Mouse (Mus musculus) right cerebral cortex, postnatal 14 days (tissue): ENCODE measurements around the gene Ankrd28.

Experiments used
- DNase-seq: peaks from one replicate; pipeline ENCODE4 v3.0.0; 2022

The Ankrd28 gene

GRCm38 (mm10) chr14:31709343-31709742 lies 121.1 kb downstream of the Ankrd28 start:
- no peak for DNase-seq

- DNase-seq: no peak
Observed at GRCm38 (mm10) chr14:31700376-31700775, 130.1 kb downstream of the Ankrd28 start.

GRCm38 (mm10) chr14:31697755-31698154 lies 132.7 kb downstream of the Ankrd28 start:
- DNase-seq: no peak

- DNase-seq: no peak
Observed at GRCm38 (mm10) chr14:31697346-31697745, 133.1 kb downstream of the Ankrd28 start.

GRCm38 (mm10) chr14:31696985-31697303 lies 133.5 kb downstream of the Ankrd28 start:
- no peak for DNase-seq

GRCm38 (mm10) chr14:31696206-31696984 lies 134.1 kb downstream of the Ankrd28 start:
- no peak for DNase-seq

GRCm38 (mm10) chr14:31692536-31692935 lies 137.9 kb downstream of the Ankrd28 start:
- DNase-seq: no peak

- no peak for DNase-seq
Observed at GRCm38 (mm10) chr14:31686231-31686630, 144.2 kb downstream of the Ankrd28 start.

- DNase-seq: no peak
Observed at GRCm38 (mm10) chr14:31685680-31686079, 144.8 kb downstream of the Ankrd28 start.

- DNase-seq: no peak
Observed at GRCm38 (mm10) chr14:31684343-31685040, 146.0 kb downstream of the Ankrd28 start.

- DNase-seq: no peak
Observed at GRCm38 (mm10) chr14:31683610-31684009, 146.8 kb downstream of the Ankrd28 start.

GRCm38 (mm10) chr14:31681931-31682555 lies 148.4 kb downstream of the Ankrd28 start:
- DNase-seq: no peak

- DNase-seq: no peak
Observed at GRCm38 (mm10) chr14:31681291-31681690, 149.2 kb downstream of the Ankrd28 start.

- DNase-seq: no peak
Observed at GRCm38 (mm10) chr14:31680656-31681055, 149.8 kb downstream of the Ankrd28 start.

- no peak for DNase-seq
Observed at GRCm38 (mm10) chr14:31671635-31672320, 158.7 kb downstream of the Ankrd28 start.

GRCm38 (mm10) chr14:31669642-31670490 lies 160.6 kb downstream of the Ankrd28 start:
- no peak for DNase-seq

- peak; percentile 61 for DNase-seq
Observed at GRCm38 (mm10) chr14:31669161-31669611, 161.3 kb downstream of the Ankrd28 start.

GRCm38 (mm10) chr14:31668326-31668725 lies 162.1 kb downstream of the Ankrd28 start:
- peak; percentile 58 for DNase-seq

GRCm38 (mm10) chr14:31667741-31668140 lies 162.7 kb downstream of the Ankrd28 start:
- no peak for DNase-seq

- no peak for DNase-seq
Observed at GRCm38 (mm10) chr14:31666931-31667705, 163.3 kb downstream of the Ankrd28 start.

GRCm38 (mm10) chr14:31665566-31665940 lies 164.9 kb downstream of the Ankrd28 start:
- no peak for DNase-seq
